Mouse (Mus musculus) liver, embryonic 12.5 days (tissue): Measurements from ENCODE around the gene Rhox4d. TPM values are rescaled to one million over a fixed set of nuclear protein-coding genes. Genes with fewer than 3 reads are reported as not detected.
"Not testable (repeated sequence)": the region's sequence is repeated elsewhere in the genome, so short reads cannot be mapped to it uniquely, and the experiment has no call there.

Source experiments
- ATAC-seq: fragments of 200-750 bp; cut with Nextera tagmentation; 2 replicates; pipeline ENCODE4 v1.8.0; 2017; ENCODE audit warnings: moderate number of reproducible peaks, mild to moderate bottlenecking, moderate library complexity
- H3K27ac ChIP-seq: fragments of 300-500 bp; sonication (generic); 2 replicates; pipeline ENCODE4 v1.5.1; 2016; ENCODE audit warnings: mild to moderate bottlenecking
- H3K27me3 ChIP-seq: fragments of 300-500 bp; sonication (generic); replicated peaks from 2 replicates; pipeline ENCODE4 v1.6.1; 2016; ENCODE audit warnings: mild to moderate bottlenecking, moderate library complexity
- H3K36me3 ChIP-seq: fragments of 300-500 bp; sonication (generic); 2 replicates; pipeline ENCODE4 v1.6.1; 2016; ENCODE audit warnings: mild to moderate bottlenecking, moderate library complexity
- H3K4me1 ChIP-seq: fragments of 300-500 bp; sonication (generic); 2 replicates; pipeline ENCODE4 v1.6.1; 2016
- H3K4me2 ChIP-seq: fragments of 300-500 bp; sonication (generic); 2 replicates; pipeline ENCODE4 v1.6.1; 2016; ENCODE audit warnings: mild to moderate bottlenecking, moderate library complexity
- H3K4me3 ChIP-seq: fragments of 300-500 bp; sonication (generic); 2 replicates; pipeline ENCODE4 v1.5.1; 2016; ENCODE audit warnings: mild to moderate bottlenecking, moderate library complexity
- H3K9ac ChIP-seq: fragments of 300-500 bp; sonication (generic); 2 replicates; pipeline ENCODE4 v1.6.1; 2016; ENCODE audit warnings: mild to moderate bottlenecking, moderate library complexity
- H3K9me3 ChIP-seq: fragments of 300-500 bp; sonication (generic); replicated peaks from 2 replicates; pipeline ENCODE4 v1.6.1; 2016; ENCODE audit warnings: mild to moderate bottlenecking, moderate library complexity
- WGBS: fragments of 180-500 bp; shearing (Covaris S2); methylation state at CpG from one replicate; pipeline ENCODE4 v1.1.7; 2016; ENCODE audit not compliant: insufficient replicate concordance; 5-methylcytosine and 5-hydroxymethylcytosine counted together
- polyA plus RNA-seq: library from polyadenylated mRNA; unstranded; fragments of >200 nt; fragmentation: Nextera tagmentation; extraction: Ambion mirVana; gene quantifications from 2 replicates; pipeline ENCODE4 v1.2.1, GENCODE M21; 2016

Gene Rhox4d
- not detected in 2 replicates for polyA plus RNA-seq

DNA sequence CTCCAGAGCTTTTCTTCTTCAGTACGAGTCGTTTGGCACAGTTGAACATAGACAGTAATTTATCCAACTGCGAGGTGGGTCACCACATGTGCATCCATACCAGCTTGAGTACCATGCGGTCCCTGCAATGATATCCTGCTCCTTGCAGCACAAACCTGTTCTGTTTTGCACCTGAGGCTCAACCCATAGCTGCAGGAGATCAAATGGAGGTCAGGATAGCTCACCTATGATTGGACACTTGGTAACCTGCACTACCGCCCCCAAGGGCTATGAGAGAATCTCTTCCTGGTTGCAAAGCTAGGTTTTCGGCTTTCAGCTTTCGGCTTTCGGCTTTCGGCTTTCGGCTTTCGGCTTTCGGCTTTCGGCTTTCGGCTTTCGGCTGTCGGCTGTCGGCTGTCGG is at the start of gene Rhox4d:
Gene Rhox4d, plus strand, starts transcription at position 301 of the 400 bp plus-strand sequence.
- 88% methylated on average over 16 of the region's 18 CpGs for WGBS
- ATAC-seq, H3K4me2 ChIP-seq, H3K27ac ChIP-seq, H3K4me1 ChIP-seq, H3K4me3 ChIP-seq, H3K9ac ChIP-seq, H3K36me3 ChIP-seq, H3K27me3 ChIP-seq, H3K9me3 ChIP-seq: not testable (repeated sequence)

DNA sequence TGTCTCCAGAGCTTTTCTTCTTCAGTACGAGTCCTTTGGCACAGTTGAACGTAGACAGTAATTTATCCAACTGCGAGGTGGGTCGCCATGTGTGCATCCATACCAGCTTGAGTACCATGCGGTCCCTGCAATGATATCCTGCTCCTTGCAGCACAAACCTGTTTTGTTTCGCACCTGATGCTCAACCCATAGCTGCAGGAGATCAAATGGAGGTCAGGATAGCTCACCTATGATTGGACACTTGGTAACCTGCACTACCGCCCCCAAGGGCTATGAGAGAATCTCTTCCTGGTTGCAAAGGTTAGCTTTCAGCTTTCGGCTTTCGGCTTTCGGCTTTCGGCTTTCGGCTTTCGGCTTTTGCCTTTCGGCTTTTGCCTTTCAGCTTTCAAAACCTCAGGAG is 34.1 kb upstream of the Rhox4d start, which contains the start of gene Rhox4c:
Gene Rhox4c, plus strand, starts transcription at position 301 of the 400 bp plus-strand sequence.
- not testable (repeated sequence) for H3K27ac ChIP-seq, H3K4me2 ChIP-seq, H3K36me3 ChIP-seq, H3K4me1 ChIP-seq, H3K27me3 ChIP-seq, H3K4me3 ChIP-seq, H3K9ac ChIP-seq, ATAC-seq, H3K9me3 ChIP-seq
- 80% methylated on average over 14 of the region's 14 CpGs for WGBS

DNA sequence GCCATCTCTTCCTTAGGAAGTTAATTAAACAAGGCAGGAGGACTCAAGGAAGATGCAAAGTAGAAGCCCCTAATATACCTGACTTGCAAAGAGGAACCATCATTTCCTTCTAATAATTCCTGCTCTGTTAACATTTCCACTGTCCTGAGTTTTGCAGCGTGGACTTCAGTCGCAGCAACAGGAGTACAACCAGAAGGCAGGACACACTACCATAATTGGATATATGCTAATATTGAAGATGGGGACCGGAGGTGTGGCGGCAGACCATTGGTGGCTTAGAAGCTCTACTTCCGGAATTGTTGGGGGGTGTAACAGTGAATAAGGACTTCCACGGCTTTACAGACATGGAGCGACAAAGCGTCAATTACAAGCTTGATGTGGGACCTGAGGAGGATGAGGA is 16.0 kb downstream of the Rhox4d start, which contains the start of gene Rhox2e:
Gene Rhox2e, plus strand, starts transcription at position 301 of the 400 bp plus-strand sequence.
- ATAC-seq, H3K4me2 ChIP-seq, H3K9me3 ChIP-seq, H3K27ac ChIP-seq, H3K27me3 ChIP-seq, H3K36me3 ChIP-seq, H3K4me1 ChIP-seq, H3K9ac ChIP-seq, H3K4me3 ChIP-seq: not testable (repeated sequence)
- 85% methylated on average over 2 of the region's 8 CpGs for WGBS

DNA sequence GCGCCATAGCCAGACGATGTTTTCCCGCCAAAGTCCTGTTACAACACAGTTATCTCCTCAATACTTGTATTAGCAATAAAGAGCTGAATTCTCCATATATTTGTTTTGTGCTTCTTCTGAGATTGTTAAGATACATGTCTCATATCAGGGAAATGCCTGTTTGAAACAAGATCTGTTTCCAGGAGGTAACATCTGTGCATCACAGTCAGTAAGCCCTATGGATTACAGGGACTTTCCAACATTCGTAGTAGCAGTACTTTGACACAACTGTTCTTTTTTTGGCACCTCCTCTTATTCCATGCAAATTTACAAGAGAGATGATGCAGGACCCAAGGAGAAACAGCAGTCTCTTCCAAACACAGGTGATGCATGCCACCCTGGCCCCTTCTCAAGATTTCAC is 27.6 kb downstream of the Rhox4d start, which contains the start of gene Rhox3e:
Gene Rhox3e, plus strand, starts transcription at position 301 of the 400 bp plus-strand sequence.
- not testable (repeated sequence) for H3K4me1 ChIP-seq, H3K4me3 ChIP-seq, ATAC-seq, H3K27ac ChIP-seq, H3K9ac ChIP-seq, H3K4me2 ChIP-seq, H3K9me3 ChIP-seq, H3K27me3 ChIP-seq, H3K36me3 ChIP-seq
- no CpG with 5 or more reads among the region's 4 CpGs for WGBS

DNA sequence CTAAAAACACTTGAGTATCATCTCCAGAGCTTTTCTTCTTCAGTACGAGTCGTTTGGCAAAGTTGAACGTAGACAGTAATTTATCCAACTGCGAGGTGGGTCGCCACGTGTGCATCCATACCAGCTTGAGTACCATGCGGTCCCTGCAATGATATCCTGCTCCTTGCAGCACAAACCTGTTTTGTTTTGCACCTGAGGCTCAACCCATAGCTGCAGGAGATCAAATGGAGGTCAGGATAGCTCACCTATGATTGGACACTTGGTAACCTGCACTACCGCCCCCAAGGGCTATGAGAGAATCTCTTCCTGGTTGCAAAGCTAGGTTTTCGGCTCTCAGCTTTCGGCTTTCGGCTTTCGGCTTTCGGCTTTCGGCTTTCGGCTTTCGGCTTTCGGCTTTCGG is 43.0 kb downstream of the Rhox4d start, which contains the start of gene Rhox4e:
Gene Rhox4e, plus strand, starts transcription at position 301 of the 400 bp plus-strand sequence.
- H3K4me3 ChIP-seq, H3K4me2 ChIP-seq, H3K36me3 ChIP-seq, H3K4me1 ChIP-seq, H3K27me3 ChIP-seq, H3K9ac ChIP-seq, ATAC-seq, H3K27ac ChIP-seq, H3K9me3 ChIP-seq: not testable (repeated sequence)
- 87% methylated on average over 10 of the region's 18 CpGs for WGBS

Other genes starting within 250 kb of the Rhox4d start
- gene Rhox4a, start 249.0 kb upstream of the Rhox4d start, polyA plus RNA-seq = not detected in 2 replicates
- gene Rhox3a2, start 134.3 kb upstream of the Rhox4d start, polyA plus RNA-seq = not detected in 2 replicates
- not detected in 2 replicates for gene Rhox4a2, start 123.5 kb upstream of the Rhox4d start, polyA plus RNA-seq
- not detected in 2 replicates for gene Rhox2b, start 102.3 kb upstream of the Rhox4d start, polyA plus RNA-seq
- gene Rhox4b, start 81.9 kb upstream of the Rhox4d start, polyA plus RNA-seq = not detected in 2 replicates
- gene Rhox2c, start 60.7 kb upstream of the Rhox4d start, polyA plus RNA-seq = not detected in 2 replicates
- not detected in 2 replicates for gene Rhox3c, start 55.8 kb upstream of the Rhox4d start, polyA plus RNA-seq
- gene Rhox4c, start 34.0 kb upstream of the Rhox4d start, polyA plus RNA-seq = not detected in 2 replicates
- gene Rhox2d, start 20.9 kb upstream of the Rhox4d start, polyA plus RNA-seq = not detected in 2 replicates
- gene Rhox2e, start 16.1 kb downstream of the Rhox4d start, polyA plus RNA-seq = not detected in 2 replicates
- gene Rhox3e, start 27.7 kb downstream of the Rhox4d start, polyA plus RNA-seq = not detected in 2 replicates
- gene Rhox4e, start 43.1 kb downstream of the Rhox4d start, polyA plus RNA-seq = not detected in 2 replicates
- gene Rhox2f, start 57.0 kb downstream of the Rhox4d start, polyA plus RNA-seq = not detected in 2 replicates
- gene Rhox3f, start 66.6 kb downstream of the Rhox4d start, polyA plus RNA-seq = not detected in 2 replicates
- not detected in 2 replicates for gene Rhox4f, start 93.3 kb downstream of the Rhox4d start, polyA plus RNA-seq
- not detected in 2 replicates for gene Rhox3g, start 114.3 kb downstream of the Rhox4d start, polyA plus RNA-seq
- not detected in 2 replicates for gene Rhox2g, start 129.1 kb downstream of the Rhox4d start, polyA plus RNA-seq
- not detected in 2 replicates for gene Rhox4g, start 137.0 kb downstream of the Rhox4d start, polyA plus RNA-seq
- gene Rhox3h, start 154.4 kb downstream of the Rhox4d start, polyA plus RNA-seq = not detected in 2 replicates
- gene Rhox2h, start 158.9 kb downstream of the Rhox4d start, polyA plus RNA-seq = not detected in 2 replicates